Mouse (Mus musculus): ENCODE results near the gene Fbxw4.
"Not testable (repeated sequence)": the region's sequence is repeated elsewhere in the genome, so short reads cannot be mapped to it uniquely, and the experiment has no call there.

- not testable (repeated sequence) for TF ChIP-seq CTCF (IDR thresholded peaks at IDR 0.05; ENCODE audit: borderline replicate concordance, insufficient read depth, low read depth, low read length); POLR2A (IDR thresholded peaks at IDR 0.05; ENCODE audit: borderline replicate concordance, insufficient read depth, low read length)
Observed at GRCm38 (mm10) chr19:45648469-45648868, 11.6 kb downstream of the Fbxw4 start.
